Mouse (Mus musculus): ENCODE data around the gene Tradd. TPM values are rescaled to one million over a fixed set of nuclear protein-coding genes. Genes with fewer than 3 reads are reported as not detected.

The Tradd gene
- polyA plus RNA-seq (2012; ENCODE audit: insufficient read depth, low replicate concordance) = 32.6 and 35.8 TPM in 2 replicates

DNA sequence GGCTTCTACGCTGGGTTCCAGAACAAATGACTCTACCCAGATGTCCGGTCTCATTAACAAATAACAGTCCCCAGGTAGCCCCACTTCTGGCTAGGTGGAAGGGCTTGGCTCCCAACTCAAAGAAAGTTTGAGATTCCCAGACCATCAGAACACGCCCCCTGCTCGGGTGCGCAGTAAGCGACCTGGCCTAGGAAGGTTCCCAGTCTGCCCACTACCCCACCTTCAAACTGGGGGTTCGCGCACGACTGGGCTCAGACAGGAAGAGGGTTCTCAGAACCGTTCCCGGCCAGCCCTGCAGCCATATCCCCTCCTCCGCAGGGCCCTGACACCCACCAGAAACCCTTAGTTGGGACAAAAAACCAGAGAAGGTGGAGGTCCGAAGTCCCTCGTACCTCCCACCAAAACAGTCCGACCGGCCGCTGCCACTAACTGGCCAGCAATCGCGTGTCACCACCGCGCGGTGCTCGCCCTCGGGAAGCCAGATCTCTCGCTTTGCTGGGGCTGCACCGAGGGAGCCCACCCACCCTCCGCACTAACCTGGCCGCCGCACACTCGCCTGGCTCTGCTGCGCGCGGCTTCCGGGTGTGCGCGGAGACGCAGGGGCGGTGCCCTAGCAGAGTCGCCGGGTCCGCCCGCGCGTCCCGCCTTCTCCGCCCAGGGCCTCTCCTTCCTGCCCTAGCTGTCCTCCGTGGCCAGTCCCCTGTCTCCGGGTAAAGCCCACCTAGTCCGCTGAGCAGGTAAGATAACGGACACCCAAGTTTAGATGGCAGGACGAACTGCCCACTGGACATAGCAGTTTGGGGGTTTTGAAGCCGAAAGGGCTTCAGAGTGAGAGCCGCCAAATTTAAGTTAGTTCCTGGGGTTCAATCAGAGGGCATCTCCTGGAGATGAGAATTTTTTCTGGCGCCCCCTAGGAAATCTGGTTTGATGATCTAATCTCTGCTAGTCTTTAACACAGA, at the start of gene Tradd, which contains the start of gene Fbxl8:
Gene Tradd (minus strand): TSS at position 586 of the 959 bp plus-strand sequence.
Gene Fbxl8 (plus strand): TSS at position 625 of the 959 bp plus-strand sequence.
- Histone ChIP-seq H3K9me3 (peaks cover 20% of the 10 kb centered on the region), H3K27me3 (replicated peaks) (peaks cover 14% of the 10 kb centered on the region), H3K36me3 (replicated peaks; ENCODE audit: low read length) (peaks cover 55% of the 10 kb centered on the region), H3K4me3 (replicated peaks) (peak within 1 kb of the TSS; percentile 98), H3K4me1 (peaks cover 67% of the 10 kb centered on the region)
- TF ChIP-seq FLI1 (IDR thresholded peaks at IDR 0.05; ENCODE audit: low read length) = no peak
- TF ChIP-seq GATA1 (IDR thresholded peaks at IDR 0.05; ENCODE audit: borderline replicate concordance, low read length) = no peak

DNA sequence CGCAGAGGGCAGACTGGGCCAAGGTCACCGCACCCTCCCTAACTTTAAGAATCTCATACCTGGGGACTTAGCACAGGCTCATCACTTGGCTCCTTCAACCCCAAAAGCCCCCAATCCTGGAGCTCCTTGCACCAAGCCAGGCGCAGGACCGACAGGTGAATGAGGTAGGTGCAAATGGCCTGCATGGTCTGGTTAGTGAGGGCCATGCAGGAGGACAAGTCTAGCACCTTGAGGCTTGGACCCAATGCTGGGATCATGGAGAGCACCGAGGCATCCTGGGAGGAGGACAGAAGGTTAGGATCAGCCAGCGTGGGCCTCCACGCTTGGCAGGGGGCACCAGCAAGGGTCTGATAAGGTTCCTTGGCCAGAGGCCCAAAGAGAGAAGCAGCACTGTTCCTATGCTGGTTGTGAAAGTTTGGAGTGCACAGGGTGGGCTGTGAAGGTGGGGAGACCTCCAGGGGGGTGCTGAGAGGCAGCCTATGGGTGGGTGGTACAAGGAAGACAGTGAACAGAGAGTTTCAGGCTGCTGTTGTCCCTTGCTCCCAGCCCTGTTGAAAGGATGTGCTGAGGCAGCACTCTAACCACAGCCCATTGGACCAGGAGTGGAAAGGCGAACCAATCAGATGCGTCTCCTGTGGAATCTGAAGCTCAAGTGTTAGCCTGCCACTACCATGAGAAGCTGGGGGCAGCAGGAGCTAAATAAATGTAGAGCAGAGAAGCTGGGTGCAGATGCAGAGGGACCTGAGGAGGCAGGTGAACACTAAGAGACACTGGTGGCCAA, 49.4 kb upstream of the Tradd start:
- TF ChIP-seq GATA1 (IDR thresholded peaks at IDR 0.05; ENCODE audit: borderline replicate concordance, low read length) (no peak), FLI1 (IDR thresholded peaks at IDR 0.05; ENCODE audit: low read length) (no peak)
- Histone ChIP-seq H3K36me3 (replicated peaks; ENCODE audit: low read length) (peaks cover 99% of the 10 kb centered on the region), H3K4me1 (peaks cover 95% of the 10 kb centered on the region), H3K9me3 (no peaks in the 10 kb centered on the region), H3K27me3 (replicated peaks) (no peaks in the 10 kb centered on the region), H3K4me3 (replicated peaks) (no peak overlapping the region)

DNA sequence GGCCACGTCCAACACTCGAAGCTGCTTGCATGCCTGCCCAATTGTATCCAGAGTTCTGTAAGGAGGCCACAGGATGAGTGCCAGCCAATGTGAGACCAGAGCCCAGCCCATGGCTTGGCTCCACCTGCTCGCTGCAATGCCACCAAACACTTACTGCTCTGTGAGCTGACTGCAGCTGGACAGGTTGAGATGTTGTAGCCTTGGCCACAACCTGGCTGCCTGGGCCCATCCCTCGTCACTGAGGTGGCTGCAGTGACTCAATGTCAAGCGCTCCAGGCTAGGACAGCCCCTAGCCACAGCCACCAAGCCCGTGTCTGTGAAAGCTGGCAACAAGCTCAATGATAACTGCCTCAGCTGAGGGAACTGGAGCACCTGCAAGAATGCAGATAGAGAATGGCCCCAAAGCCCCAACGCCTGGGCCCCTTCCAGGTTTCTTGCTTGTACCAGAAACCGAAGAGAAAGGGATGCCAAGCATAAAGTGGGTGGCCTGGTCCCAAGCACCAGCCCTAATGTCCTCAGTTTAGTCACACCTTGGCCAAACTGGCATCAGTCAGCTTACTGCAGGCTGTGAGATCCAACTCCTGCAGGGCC, 48.6 kb upstream of the Tradd start:
- peak overlapping the region; percentile 59 for H3K4me3 ChIP-seq (replicated peaks)
- peaks cover 99% of the 10 kb centered on the region for H3K36me3 ChIP-seq (replicated peaks; ENCODE audit: low read length)
- no peaks in the 10 kb centered on the region for H3K27me3 ChIP-seq (replicated peaks)
- TF ChIP-seq FLI1 (IDR thresholded peaks at IDR 0.05; ENCODE audit: low read length) (no peak), GATA1 (IDR thresholded peaks at IDR 0.05; ENCODE audit: borderline replicate concordance, low read length) (no peak)
- H3K4me1 ChIP-seq = peaks cover 95% of the 10 kb centered on the region
- no peaks in the 10 kb centered on the region for H3K9me3 ChIP-seq

DNA sequence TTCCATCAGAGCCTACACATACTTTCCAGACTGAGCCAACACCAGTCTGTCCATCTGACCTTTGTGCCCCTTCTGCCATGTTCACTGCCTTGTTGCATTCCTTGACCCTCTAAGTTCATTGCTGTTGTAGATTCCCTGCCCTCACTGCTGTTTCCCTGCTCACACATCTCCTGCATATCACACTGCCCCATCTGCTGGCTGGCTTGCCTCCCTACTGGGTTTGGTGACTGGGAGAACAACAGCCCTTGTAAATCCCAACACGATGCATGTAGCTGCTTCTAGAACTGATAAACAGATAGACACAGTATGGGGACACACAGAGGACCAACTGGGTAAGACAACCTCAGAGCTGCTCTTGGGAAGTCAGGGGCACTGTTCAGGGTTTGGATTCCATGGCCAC, 47.3 kb upstream of the Tradd start:
- Histone ChIP-seq H3K4me3 (replicated peaks) (peak overlapping the region; percentile 9), H3K9me3 (no peaks in the 10 kb centered on the region), H3K4me1 (peaks cover 95% of the 10 kb centered on the region), H3K36me3 (replicated peaks; ENCODE audit: low read length) (peaks cover 99% of the 10 kb centered on the region), H3K27me3 (replicated peaks) (no peaks in the 10 kb centered on the region)
- TF ChIP-seq GATA1 (IDR thresholded peaks at IDR 0.05; ENCODE audit: borderline replicate concordance, low read length) (no peak), FLI1 (IDR thresholded peaks at IDR 0.05; ENCODE audit: low read length) (no peak)

DNA sequence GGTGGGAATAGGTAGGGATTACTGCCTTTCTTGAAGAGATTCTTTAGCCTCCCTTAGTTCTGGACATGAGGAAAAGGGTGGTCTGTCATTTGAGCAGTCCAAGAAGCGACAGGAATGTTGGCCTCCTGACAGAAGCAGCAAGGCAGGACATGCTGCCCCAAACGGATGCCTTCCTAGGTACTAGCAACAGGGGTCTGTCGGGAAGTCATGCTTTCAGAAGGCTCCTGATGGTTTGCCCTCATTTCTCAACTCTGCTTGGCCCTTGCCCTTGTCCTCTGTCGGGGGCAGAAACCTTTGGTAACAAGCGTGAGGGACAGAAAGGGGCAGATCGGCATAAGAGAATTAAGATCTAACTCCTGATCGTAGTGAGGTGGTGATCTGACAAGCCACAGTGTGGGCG, 45.7 kb upstream of the Tradd start:
- no peaks in the 10 kb centered on the region for H3K9me3 ChIP-seq
- H3K27me3 ChIP-seq (replicated peaks) = no peaks in the 10 kb centered on the region
- peaks cover 95% of the 10 kb centered on the region for H3K4me1 ChIP-seq
- H3K36me3 ChIP-seq (replicated peaks; ENCODE audit: low read length) = peaks cover 94% of the 10 kb centered on the region
- no peak overlapping the region for H3K4me3 ChIP-seq (replicated peaks)
- TF ChIP-seq FLI1 (IDR thresholded peaks at IDR 0.05; ENCODE audit: low read length) (no peak), GATA1 (IDR thresholded peaks at IDR 0.05; ENCODE audit: borderline replicate concordance, low read length) (no peak)

DNA sequence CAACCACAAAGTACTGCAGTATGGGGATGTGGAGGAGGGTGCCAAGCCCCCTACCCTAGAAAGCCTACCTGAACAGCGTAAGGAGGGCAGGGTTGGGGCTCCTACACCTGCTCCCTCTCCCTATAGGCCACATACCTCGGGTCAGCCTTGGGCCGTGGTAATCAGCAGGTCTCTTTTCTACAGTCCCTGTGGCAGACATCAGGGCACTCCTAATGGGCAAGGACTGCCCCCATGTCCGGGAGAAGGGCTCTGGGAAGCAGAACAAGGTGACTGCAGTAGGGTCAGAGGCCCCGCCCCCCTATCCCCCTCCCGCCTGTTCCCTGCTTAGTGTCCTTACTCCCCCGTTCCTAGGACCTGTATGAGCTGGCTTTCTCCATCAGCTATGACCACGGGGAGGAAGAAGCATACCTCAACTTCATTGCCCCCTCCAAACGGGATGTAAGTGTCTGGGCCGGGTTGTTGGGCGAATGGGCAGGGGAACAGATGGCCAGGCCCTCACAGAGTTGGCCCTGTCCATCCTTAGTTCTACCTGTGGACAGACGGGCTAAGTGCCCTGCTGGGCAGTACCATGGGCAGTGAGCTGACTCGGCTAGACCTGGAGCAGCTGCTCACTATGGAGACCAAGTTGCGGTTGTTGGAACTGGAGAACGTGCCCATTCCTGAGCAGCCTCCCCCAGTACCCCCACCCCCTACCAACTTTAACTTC, 44.9 kb upstream of the Tradd start:
- H3K27me3 ChIP-seq (replicated peaks) = no peaks in the 10 kb centered on the region
- no peak for TF ChIP-seq GATA1 (IDR thresholded peaks at IDR 0.05; ENCODE audit: borderline replicate concordance, low read length)
- TF ChIP-seq FLI1 (IDR thresholded peaks at IDR 0.05; ENCODE audit: low read length) = no peak
- H3K4me3 ChIP-seq (replicated peaks) = no peak overlapping the region
- H3K9me3 ChIP-seq = no peaks in the 10 kb centered on the region
- H3K4me1 ChIP-seq = peaks cover 95% of the 10 kb centered on the region
- peaks cover 93% of the 10 kb centered on the region for H3K36me3 ChIP-seq (replicated peaks; ENCODE audit: low read length)

DNA sequence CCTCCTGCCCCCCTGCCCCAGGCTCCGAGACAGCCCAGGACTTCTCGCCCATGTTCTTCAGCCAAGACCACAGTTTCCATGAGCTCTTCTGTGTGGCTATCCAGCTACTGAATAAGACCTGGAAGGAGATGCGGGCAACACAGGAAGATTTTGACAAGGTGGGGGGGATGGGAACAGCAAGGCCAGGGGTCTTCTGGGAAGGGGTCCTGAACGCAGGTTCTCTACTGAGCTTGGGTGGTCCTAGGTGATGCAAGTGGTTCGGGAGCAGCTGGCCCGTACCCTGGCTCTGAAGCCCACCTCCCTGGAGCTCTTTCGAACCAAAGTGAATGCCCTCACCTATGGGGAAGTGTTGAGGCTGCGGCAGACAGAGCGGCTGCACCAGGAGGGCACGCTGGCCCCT, 44.0 kb upstream of the Tradd start:
- no peak for TF ChIP-seq GATA1 (IDR thresholded peaks at IDR 0.05; ENCODE audit: borderline replicate concordance, low read length)
- no peak for TF ChIP-seq FLI1 (IDR thresholded peaks at IDR 0.05; ENCODE audit: low read length)
- Histone ChIP-seq H3K36me3 (replicated peaks; ENCODE audit: low read length) (peaks cover 93% of the 10 kb centered on the region), H3K27me3 (replicated peaks) (no peaks in the 10 kb centered on the region), H3K4me3 (replicated peaks) (no peak overlapping the region), H3K4me1 (peaks cover 95% of the 10 kb centered on the region), H3K9me3 (no peaks in the 10 kb centered on the region)

DNA sequence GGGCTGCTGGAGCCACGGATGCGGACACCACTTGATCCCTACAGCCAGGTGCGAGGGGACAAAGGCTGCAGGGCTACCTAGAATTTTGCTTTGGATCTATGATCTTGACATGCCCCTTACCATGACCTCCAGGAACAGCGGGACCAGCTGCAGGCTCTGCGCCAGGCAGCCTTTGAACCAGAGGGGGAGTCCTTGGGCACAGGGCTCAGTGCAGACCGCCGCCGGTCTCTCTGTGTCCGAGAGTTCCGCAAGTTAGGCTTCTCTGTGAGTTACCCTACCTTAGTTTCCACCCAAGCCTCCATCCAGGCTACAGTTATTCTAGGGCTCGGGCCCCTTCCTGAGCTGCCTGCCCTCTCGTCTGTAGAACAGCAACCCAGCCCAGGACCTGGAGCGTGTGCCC, 43.3 kb upstream of the Tradd start:
- peaks cover 92% of the 10 kb centered on the region for H3K36me3 ChIP-seq (replicated peaks; ENCODE audit: low read length)
- no peak overlapping the region for H3K4me3 ChIP-seq (replicated peaks)
- no peak for TF ChIP-seq GATA1 (IDR thresholded peaks at IDR 0.05; ENCODE audit: borderline replicate concordance, low read length)
- no peak for TF ChIP-seq FLI1 (IDR thresholded peaks at IDR 0.05; ENCODE audit: low read length)
- H3K27me3 ChIP-seq (replicated peaks) = no peaks in the 10 kb centered on the region
- no peaks in the 10 kb centered on the region for H3K9me3 ChIP-seq
- H3K4me1 ChIP-seq = peaks cover 95% of the 10 kb centered on the region

DNA sequence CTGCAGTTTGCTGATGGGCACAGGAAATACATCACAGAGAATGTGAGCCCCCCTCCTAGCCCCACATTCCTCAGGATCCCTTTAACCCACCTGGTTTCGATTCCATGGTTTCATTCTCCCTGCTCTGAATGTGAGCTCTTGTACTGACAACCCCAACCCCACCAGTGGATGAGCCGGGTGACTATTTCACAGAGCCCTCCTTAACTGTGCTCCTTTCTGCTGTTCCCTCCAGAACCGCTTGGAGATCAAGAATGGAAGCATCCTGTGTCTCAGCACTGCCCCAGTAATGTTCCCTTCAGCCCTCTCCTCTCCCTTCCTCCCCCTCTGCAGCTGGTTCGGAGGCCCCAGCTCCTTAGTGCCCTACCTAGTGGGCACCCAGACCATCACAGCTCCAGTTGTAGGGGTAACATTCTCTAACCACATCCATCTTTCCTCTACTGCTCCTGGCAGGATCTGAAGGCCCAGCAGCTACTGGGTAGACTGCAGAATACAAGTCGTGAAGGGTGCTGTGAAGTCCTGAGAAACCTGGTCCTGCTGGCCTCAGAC, 41.8 kb upstream of the Tradd start:
- Histone ChIP-seq H3K9me3 (no peaks in the 10 kb centered on the region), H3K27me3 (replicated peaks) (no peaks in the 10 kb centered on the region), H3K4me1 (peaks cover 97% of the 10 kb centered on the region), H3K4me3 (replicated peaks) (peak overlapping the region; percentile 10), H3K36me3 (replicated peaks; ENCODE audit: low read length) (peaks cover 91% of the 10 kb centered on the region)
- TF ChIP-seq GATA1 (IDR thresholded peaks at IDR 0.05; ENCODE audit: borderline replicate concordance, low read length) (no peak), FLI1 (IDR thresholded peaks at IDR 0.05; ENCODE audit: low read length) (no peak)
